In genomic region chr13:58589517-58589858, GRCm38 (mm10) we compare ENCODE assay signal across 8 mouse cellular contexts. TPM values are rescaled to one million over a fixed set of nuclear protein-coding genes. Genes with fewer than 3 reads are reported as not detected.
DNase-seq lines count a peak whose midpoint lies in the region; ATAC-seq and TF ChIP-seq lines count a peak whose summit lies in the region.

No protein-coding gene starts in this region.

- no peak overlapping the region for H3K4me3 ChIP-seq in E14TG2a.4 (replicated peaks; ENCODE audit: low read length)
- H3K4me3 ChIP-seq in forebrain, embryonic 15.5 days = peak overlapping the region; percentile 12; the same call in 1 of the 2 replicates
- H3K4me3 ChIP-seq in layer of hippocampus, adult 2 months = peak overlapping the region; percentile 10; the same call in 1 of the 2 replicates
- H3K4me3 ChIP-seq in lung, adult 2 months (replicated peaks; ENCODE audit: extremely low read depth, low read depth, low read length) = peak overlapping the region; percentile 15

- H3K4me1 ChIP-seq in E14TG2a.4 (replicated peaks; ENCODE audit: low read depth, low read length) = peaks cover 36% of the 10 kb centered on the region
- H3K4me1 ChIP-seq in forebrain, embryonic 15.5 days = peaks cover 17% of the 10 kb centered on the region
- 0 out of 2 replicates have a peak, but pooled peaks cover 3% of the 10 kb centered on the region for H3K4me1 ChIP-seq in lung, adult 2 months (ENCODE audit: control insufficient read depth, insufficient read depth, low read length)

- no peaks in the 10 kb centered on the region for H3K9me3 ChIP-seq in E14TG2a.4 (ENCODE audit: low read length)
- H3K9me3 ChIP-seq in forebrain, embryonic 15.5 days = no peaks in the 10 kb centered on the region

- no peak overlapping the region for H3K9ac ChIP-seq in forebrain, embryonic 15.5 days (replicated peaks)

- peak overlapping the region; percentile 32 for H3K4me2 ChIP-seq in forebrain, embryonic 15.5 days (replicated peaks)

- peak; percentile 75 for TF ChIP-seq CTCF in E14TG2a.4 (conservative IDR thresholded peaks at IDR 0.05; ENCODE audit: low read length)
- TF ChIP-seq CTCF in layer of hippocampus, adult 2 months (conservative IDR thresholded peaks at IDR 0.05) = peak; percentile 89
- TF ChIP-seq CTCF in lung, adult 2 months (IDR thresholded peaks at IDR 0.05; ENCODE audit: insufficient read depth, low read length) = peak; percentile 68

- intact Hi-C loops in heart, postnatal 25 days (cut with DNase I) = loop anchor here (2.0 to 5.0 kb wide), 2 partner anchors 301 to 432 kb away; partner anchors contain the start of gene Idnk

- WGBS in forebrain, embryonic 15.5 days = 1% methylated on average over 9 of the region's 9 CpGs
- WGBS in lung, adult 2 months = 1% methylated on average over 9 of the region's 9 CpGs

- H3K36me3 ChIP-seq in E14TG2a.4 (ENCODE audit: insufficient read depth, low read length) = no peaks in the 10 kb centered on the region
- no peaks in the 10 kb centered on the region for H3K36me3 ChIP-seq in forebrain, embryonic 15.5 days

- DNase-seq in c-Kit-positive CD71-positive TER-119-negative erythroid progenitor cells, embryonic 14.5 days (ENCODE audit: low read depth) = peak; percentile 48
- peak; percentile 6 for DNase-seq in heart, postnatal 25 days (ENCODE audit: low spot score)
- peak; percentile 85 to 86 for DNase-seq in layer of hippocampus, adult 2 months (ENCODE audit: low spot score in 2 of 2)
- DNase-seq in lung, adult 2 months = peak; percentile 66
- peak; percentile 71 for DNase-seq in ovary, postnatal 14 days (ENCODE audit: low spot score)
- peak; percentile 33 to 67 for DNase-seq in thymus, postnatal 10 days (ENCODE audit: low spot score in 2 of 2)

- H3K27me3 ChIP-seq in E14TG2a.4 (ENCODE audit: insufficient read depth, low read length) = peaks cover 14% of the 10 kb centered on the region
- no peaks in the 10 kb centered on the region for H3K27me3 ChIP-seq in forebrain, embryonic 15.5 days

- ATAC-seq in forebrain, embryonic 15.5 days (replicated peaks) = peak; percentile 70

- TF ChIP-seq POLR2A in lung, adult 2 months (IDR thresholded peaks at IDR 0.05; ENCODE audit: borderline replicate concordance, extremely low read depth, low read depth, low read length) = no peak

- peak overlapping the region; percentile 42; the same call in 1 of the 2 replicates for H3K27ac ChIP-seq in forebrain, embryonic 15.5 days (replicated peaks)
- H3K27ac ChIP-seq in layer of hippocampus, adult 2 months = no peak overlapping the region

RNA-seq across cellular contexts. Expression of gene Slc28a3, which starts 21.2 kb away (rescaled TPM):
- polyA plus RNA-seq in forebrain, embryonic 15.5 days (2015; fragmentation: Nextera tagmentation; extraction: Ambion mirVana) = 0.08 TPM in 1 of 2 replicates, not detected in the other
- total RNA-seq in heart, postnatal 25 days (2021) = not detected
- total RNA-seq in layer of hippocampus, adult 2 months (2021) = under 1 TPM in 1 of 2 experiments, not detected in 1; 0.10 TPM
- 0.26 and 2.0 TPM in 2 replicates for polyA plus RNA-seq in lung, adult 2 months (2012; rRNA removed)

Comparison
In these comparisons a context has a peak if more than half of its experiments do, and no peak if none do; other contexts are left out.
1. DNase-seq: peak in every context shown above with its lines; median percentile 86 in layer of hippocampus, adult 2 months; 71 in ovary, postnatal 14 days; 66 in lung, adult 2 months; 50 in thymus, postnatal 10 days; 48 in c-Kit-positive CD71-positive TER-119-negative erythroid progenitor cells, embryonic 14.5 days; 6 in heart, postnatal 25 days.